Mouse (Mus musculus) kidney, embryonic 14.5 days (tissue): Measurements from ENCODE around the gene Ramp2. TPM values are rescaled to one million over a fixed set of nuclear protein-coding genes. Genes with fewer than 3 reads are reported as not detected.

ENCODE experiments used
- ATAC-seq: fragments of 200-750 bp; cut with Nextera tagmentation; 2 replicates; pipeline ENCODE4 v1.8.0; 2017; ENCODE audit warnings: moderate number of reproducible peaks, mild to moderate bottlenecking, moderate TSS enrichment, moderate library complexity; ENCODE audit not compliant: low FRiP score, low TSS enrichment
- H3K27ac ChIP-seq: fragments of 300-500 bp; sonication (generic); 2 replicates; pipeline ENCODE4 v1.5.1; 2014; ENCODE audit warnings: low read depth, mild to moderate bottlenecking, low read length, moderate library complexity, mixed read lengths
- H3K27me3 ChIP-seq: fragments of 300-500 bp; sonication (generic); 2 replicates; pipeline ENCODE4 v1.6.1; 2014; ENCODE audit warnings: mild to moderate bottlenecking, low read length; ENCODE audit not compliant: control insufficient read depth, insufficient read depth
- H3K36me3 ChIP-seq: fragments of 300-500 bp; sonication (generic); 2 replicates; pipeline ENCODE4 v1.6.1; 2014; ENCODE audit warnings: low read length, mixed read lengths; ENCODE audit not compliant: control insufficient read depth, insufficient read depth
- H3K4me1 ChIP-seq: fragments of 300-500 bp; sonication (generic); 2 replicates; pipeline ENCODE4 v1.6.1; 2014; ENCODE audit warnings: low read length, mixed read lengths; ENCODE audit not compliant: control insufficient read depth, insufficient read depth
- H3K4me2 ChIP-seq: fragments of 300-500 bp; sonication (generic); replicated peaks from 2 replicates; pipeline ENCODE4 v1.6.1; 2014; ENCODE audit warnings: low read depth, mild to moderate bottlenecking, low read length
- H3K4me3 ChIP-seq: fragments of 300-500 bp; sonication (generic); 2 replicates; pipeline ENCODE4 v1.5.1; 2014; ENCODE audit warnings: mild to moderate bottlenecking, low read length
- H3K9ac ChIP-seq: fragments of 300-500 bp; sonication (generic); 2 replicates; pipeline ENCODE4 v1.6.1; 2014; ENCODE audit warnings: low read depth, mild to moderate bottlenecking, low read length, moderate library complexity
- H3K9me3 ChIP-seq: fragments of 300-500 bp; sonication (generic); 2 replicates; pipeline ENCODE4 v1.6.1; 2016; ENCODE audit warnings: low read length; ENCODE audit not compliant: control insufficient read depth
- WGBS: fragments of 180-500 bp; shearing (Covaris S2); extraction: QIAGEN DNeasy Blood & Tissue Kit; methylation state at CpG from one replicate; pipeline ENCODE4 v1.1.7; 2014; 5-methylcytosine and 5-hydroxymethylcytosine counted together
- polyA plus RNA-seq: library from polyadenylated mRNA; unstranded; fragments of >200 nt; fragmentation: Nextera tagmentation; extraction: Ambion mirVana; gene quantifications from 2 replicates; pipeline ENCODE4 v1.2.1, GENCODE M21; 2014

The Ramp2 gene
- polyA plus RNA-seq, result 248 and 275 TPM in 2 replicates

DNA sequence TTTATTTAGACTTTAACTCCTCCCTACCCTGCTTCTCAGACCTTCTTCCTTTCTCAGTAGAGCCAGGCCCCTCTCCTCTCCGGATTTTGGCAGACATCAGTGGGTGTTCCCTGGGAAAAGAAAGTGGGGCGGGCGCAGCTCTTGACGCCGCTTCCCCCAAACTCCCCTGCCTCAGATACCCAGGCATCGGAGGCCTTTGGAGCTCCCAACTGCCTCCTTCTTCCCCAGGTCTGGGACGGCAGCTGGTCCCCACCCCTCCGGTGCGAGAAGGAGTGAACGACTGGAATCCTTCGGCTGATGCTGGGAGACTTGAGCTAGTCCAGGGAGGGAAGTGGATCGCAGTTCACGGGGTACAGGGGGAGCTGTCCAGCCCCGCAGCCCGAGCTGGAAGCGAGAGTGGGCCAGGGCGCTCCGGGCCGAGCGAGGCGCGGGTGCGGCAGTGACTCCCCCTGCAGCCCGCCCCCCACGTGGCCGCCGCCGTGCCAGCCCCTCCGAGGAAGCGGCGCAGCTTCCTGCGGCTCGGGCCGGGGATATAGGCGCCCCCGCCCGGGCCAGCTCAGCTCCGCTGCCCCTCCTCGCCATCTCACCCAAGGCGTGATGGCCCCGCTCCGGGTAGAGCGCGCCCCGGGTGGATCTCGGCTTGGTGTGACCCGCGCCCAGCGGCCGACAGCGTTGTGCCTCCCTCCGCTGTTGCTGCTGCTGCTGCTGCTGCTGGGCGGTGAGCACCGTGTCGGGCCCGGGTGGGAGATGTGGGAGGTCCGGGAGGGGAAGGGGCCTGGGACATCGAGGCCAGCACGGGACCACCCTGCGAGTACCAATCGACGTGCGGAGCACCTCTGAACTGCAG is at the start of gene Ramp2:
Gene Ramp2, plus strand, starts transcription at position 174 of the 847 bp plus-strand sequence.
- peak within 1 kb of the TSS; percentile 93 for H3K4me2 ChIP-seq
- peaks cover 23% of the 10 kb centered on the region for H3K4me1 ChIP-seq
- WGBS, result 1% methylated on average over 58 of the region's 63 CpGs
- H3K9me3 ChIP-seq, result no peaks in the 10 kb centered on the region
- ATAC-seq, result peak; percentile 76
- peak within 1 kb of the TSS; percentile 90 for H3K27ac ChIP-seq
- H3K36me3 ChIP-seq, result no peaks in the 10 kb centered on the region
- H3K27me3 ChIP-seq, result no peaks in the 10 kb centered on the region
- H3K9ac ChIP-seq, result peak within 1 kb of the TSS; percentile 84
- H3K4me3 ChIP-seq, result peak within 1 kb of the TSS; percentile 74

DNA sequence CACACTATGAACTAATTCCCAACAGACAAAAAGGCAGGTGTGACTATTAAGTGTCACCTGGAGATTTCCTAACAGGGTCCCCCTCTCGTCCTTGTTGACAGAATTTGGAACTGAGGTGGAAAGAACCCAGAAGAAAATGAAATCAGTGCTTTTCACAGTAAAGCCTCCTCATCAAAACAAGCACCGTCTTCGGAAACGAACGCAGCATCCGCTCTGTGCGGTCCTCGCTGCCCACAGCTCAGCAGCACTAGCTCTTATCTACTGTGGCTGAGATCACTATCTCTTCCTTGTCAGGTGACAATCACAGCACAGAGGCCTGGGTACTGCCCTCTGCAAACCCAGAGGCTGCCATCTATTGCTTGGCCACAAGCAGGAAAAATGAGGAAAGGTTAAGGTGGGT is 49.7 kb upstream of the Ramp2 start:
- Histone ChIP-seq H3K27ac (no peak overlapping the region), H3K4me1 (peaks cover 6% of the 10 kb centered on the region; the same call in 1 of the 2 replicates), H3K9me3 (no peaks in the 10 kb centered on the region), H3K9ac (no peak overlapping the region), H3K4me3 (no peak overlapping the region), H3K36me3 (peaks cover 78% of the 10 kb centered on the region), H3K4me2 (no peak overlapping the region), H3K27me3 (no peaks in the 10 kb centered on the region)
- 90% methylated on average over 8 of the region's 8 CpGs for WGBS
- no peak for ATAC-seq

DNA sequence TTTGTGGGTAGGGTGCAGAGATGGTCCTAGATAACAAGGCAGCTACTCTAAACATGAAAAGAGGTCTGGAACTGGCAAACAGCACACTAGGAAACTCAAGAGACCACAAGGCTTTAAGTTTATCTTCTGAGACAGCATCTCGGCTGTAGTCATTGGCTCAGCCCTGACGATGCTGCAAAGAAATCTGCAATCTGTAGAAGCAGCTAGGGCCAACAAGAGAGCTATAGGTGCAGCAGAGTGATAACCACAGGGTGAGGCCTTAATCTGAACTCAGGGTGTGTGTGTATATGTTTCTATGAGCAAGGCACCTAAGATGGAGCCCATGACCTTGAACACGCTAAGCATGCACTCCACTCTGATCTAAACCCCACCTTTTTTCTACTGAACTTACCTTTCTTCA is 46.3 kb upstream of the Ramp2 start:
- 93% methylated on average over 3 of the region's 3 CpGs for WGBS
- H3K9ac ChIP-seq, result no peak overlapping the region
- H3K4me3 ChIP-seq, result no peak overlapping the region
- no peaks in the 10 kb centered on the region for H3K4me1 ChIP-seq
- no peak overlapping the region for H3K4me2 ChIP-seq
- no peak overlapping the region for H3K27ac ChIP-seq
- no peaks in the 10 kb centered on the region for H3K27me3 ChIP-seq
- peaks cover 75% of the 10 kb centered on the region for H3K36me3 ChIP-seq
- H3K9me3 ChIP-seq, result no peaks in the 10 kb centered on the region
- no peak for ATAC-seq

DNA sequence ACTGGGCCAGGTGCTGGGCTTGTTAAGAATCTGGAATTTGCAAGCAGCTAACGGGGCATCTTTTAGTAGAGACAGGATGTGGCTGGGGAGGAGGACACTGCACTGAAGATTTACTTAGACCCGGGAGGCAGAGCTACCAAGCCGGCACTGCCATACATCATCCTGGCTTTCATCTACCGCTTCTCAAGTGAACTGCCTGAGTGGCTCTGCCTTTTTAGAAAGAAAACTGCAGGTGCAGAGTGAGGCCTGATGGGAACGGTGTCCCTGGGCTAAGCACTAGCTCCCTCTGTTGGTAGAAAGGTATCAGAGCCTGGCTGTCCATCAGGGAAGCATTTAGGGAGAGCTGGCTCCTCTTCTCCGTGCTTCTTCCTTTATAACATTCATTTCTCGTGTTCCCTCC is 44.8 kb upstream of the Ramp2 start:
- no peak overlapping the region for H3K4me3 ChIP-seq
- 16% methylated on average over 7 of the region's 7 CpGs for WGBS
- H3K27ac ChIP-seq, result no peak overlapping the region
- no peak overlapping the region for H3K9ac ChIP-seq
- H3K4me1 ChIP-seq, result no peaks in the 10 kb centered on the region
- peaks cover 72% of the 10 kb centered on the region for H3K36me3 ChIP-seq
- H3K9me3 ChIP-seq, result no peaks in the 10 kb centered on the region
- no peak overlapping the region for H3K4me2 ChIP-seq
- no peaks in the 10 kb centered on the region for H3K27me3 ChIP-seq
- peak; percentile 54 for ATAC-seq

DNA sequence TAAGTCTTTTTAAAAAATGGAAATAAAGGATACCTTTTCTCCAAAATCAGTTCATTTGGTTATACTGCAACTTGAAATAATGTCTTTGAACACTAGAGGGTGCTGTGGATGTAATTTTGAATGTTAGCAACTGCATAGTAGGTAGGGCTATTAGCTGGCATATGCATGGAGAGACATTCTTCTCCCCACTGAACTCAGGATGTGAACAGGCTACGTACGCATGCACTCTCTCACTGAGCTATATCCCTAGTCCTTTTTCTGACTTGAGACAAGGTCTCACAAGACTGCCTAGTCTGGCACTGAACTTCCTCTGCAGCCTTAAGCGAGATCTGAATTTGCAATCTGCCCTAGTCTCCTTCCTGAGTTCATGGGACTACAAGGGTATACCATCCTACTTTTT is 33.9 kb upstream of the Ramp2 start:
- WGBS, result 33% methylated on average over 3 of the region's 3 CpGs
- Histone ChIP-seq H3K27ac (0 out of 2 replicates have a peak overlapping the region, but pooled peaks have one; percentile 47), H3K36me3 (peaks cover 70% of the 10 kb centered on the region), H3K4me3 (no peak overlapping the region), H3K9ac (no peak overlapping the region), H3K4me2 (no peak overlapping the region), H3K9me3 (no peaks in the 10 kb centered on the region), H3K4me1 (no peaks in the 10 kb centered on the region), H3K27me3 (no peaks in the 10 kb centered on the region)
- ATAC-seq, result peak; percentile 77; the same call in 1 of the 2 replicates

DNA sequence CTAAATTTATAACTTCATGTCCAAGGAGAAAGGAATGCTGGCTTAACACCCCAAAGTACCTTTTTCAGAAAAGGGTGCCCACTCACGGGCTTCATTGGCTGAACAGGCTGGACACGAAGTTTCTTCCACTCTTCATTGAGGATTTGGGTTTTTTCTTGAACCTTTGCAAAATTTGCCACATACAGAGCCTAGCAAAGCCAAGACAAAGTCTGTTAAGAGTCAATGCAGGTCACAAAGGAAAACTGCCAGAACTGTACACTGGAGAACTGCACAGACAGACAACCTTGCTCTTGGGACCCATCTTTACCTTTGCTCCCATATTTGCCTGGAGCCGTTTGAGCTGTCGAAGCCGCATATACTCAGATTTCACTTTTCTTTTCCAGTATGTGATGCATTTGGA is 28.9 kb upstream of the Ramp2 start:
- no peak overlapping the region for H3K27ac ChIP-seq
- H3K9ac ChIP-seq, result no peak overlapping the region
- no peaks in the 10 kb centered on the region for H3K27me3 ChIP-seq
- no peak for ATAC-seq
- 88% methylated on average over 5 of the region's 5 CpGs for WGBS
- H3K4me1 ChIP-seq, result peaks cover 15% of the 10 kb centered on the region
- no peaks in the 10 kb centered on the region for H3K9me3 ChIP-seq
- no peak overlapping the region for H3K4me2 ChIP-seq
- peaks cover 37% of the 10 kb centered on the region for H3K36me3 ChIP-seq
- no peak overlapping the region for H3K4me3 ChIP-seq

DNA sequence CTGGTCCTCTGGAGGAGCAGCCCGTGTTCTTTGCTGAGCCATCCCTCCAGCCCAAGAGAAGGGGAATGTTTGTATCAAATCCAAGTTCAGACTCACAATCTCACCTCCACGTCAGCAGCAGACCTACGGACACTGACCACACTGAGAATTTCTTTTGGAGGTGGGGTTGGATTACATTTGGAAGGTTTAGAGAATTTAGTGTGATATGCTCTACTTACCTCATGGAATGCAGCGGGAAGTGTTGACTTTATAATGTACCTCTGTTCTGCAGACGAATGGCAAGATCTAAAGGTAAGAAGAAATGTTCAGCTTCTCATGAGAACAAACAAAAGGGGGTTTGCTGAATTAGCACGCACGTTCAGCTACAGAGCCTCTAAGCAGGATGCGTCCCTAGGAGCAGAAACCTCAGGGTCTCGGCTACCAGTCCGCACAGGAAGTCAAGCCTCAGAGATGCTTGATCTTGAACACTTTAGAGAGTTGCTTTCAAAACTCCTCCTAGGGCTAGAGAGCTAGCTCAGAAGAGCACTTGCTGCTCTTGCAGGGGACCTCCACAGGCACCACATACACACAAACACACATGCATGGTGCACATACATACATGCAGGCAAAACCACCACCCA is 27.3 kb upstream of the Ramp2 start:
- peaks cover 32% of the 10 kb centered on the region for H3K36me3 ChIP-seq
- no peaks in the 10 kb centered on the region for H3K9me3 ChIP-seq
- no peak overlapping the region for H3K4me3 ChIP-seq
- peak overlapping the region; percentile 18; the same call in 1 of the 2 replicates for H3K27ac ChIP-seq
- H3K4me1 ChIP-seq, result peaks cover 15% of the 10 kb centered on the region
- H3K4me2 ChIP-seq, result no peak overlapping the region; the same call in 1 of the 2 replicates
- H3K9ac ChIP-seq, result no peak overlapping the region
- 49% methylated on average over 10 of the region's 10 CpGs for WGBS
- ATAC-seq, result no peak
- H3K27me3 ChIP-seq, result no peaks in the 10 kb centered on the region

DNA sequence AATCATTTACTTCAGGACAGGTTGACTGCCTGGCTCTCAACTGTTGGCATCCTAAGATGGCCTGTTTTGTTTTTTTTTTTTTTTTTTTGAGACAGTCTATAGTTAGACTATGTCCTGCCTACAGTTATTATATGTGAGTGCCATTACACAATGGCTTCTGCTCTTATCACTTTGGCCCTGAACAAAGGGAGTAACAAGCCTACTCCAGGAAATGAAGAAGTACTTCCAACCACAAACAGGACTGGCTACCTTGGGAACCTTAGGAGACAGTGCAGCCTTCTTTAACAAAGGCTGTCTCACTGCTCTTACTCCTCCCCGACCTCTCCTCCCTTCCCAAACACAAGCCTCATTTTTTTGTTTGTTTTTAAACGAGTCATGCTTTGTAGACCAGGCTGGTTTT is 25.0 kb upstream of the Ramp2 start:
- H3K27me3 ChIP-seq, result no peaks in the 10 kb centered on the region
- H3K27ac ChIP-seq, result peak overlapping the region; percentile 87
- ATAC-seq, result no peak
- no peak overlapping the region for H3K9ac ChIP-seq
- peaks cover 13% of the 10 kb centered on the region; the same call in 1 of the 2 replicates for H3K36me3 ChIP-seq
- H3K9me3 ChIP-seq, result no peaks in the 10 kb centered on the region
- no peak overlapping the region for H3K4me3 ChIP-seq
- 9% methylated on average over 2 of the region's 2 CpGs for WGBS
- H3K4me1 ChIP-seq, result peaks cover 20% of the 10 kb centered on the region
- peak overlapping the region; percentile 3 for H3K4me2 ChIP-seq
